Mouse (Mus musculus): ENCODE results near the gene Alpk1.

The Alpk1 gene

GRCm38 (mm10) chr3:127630190-127630589 lies 150.1 kb downstream of the Alpk1 start:
- DNase-seq (ENCODE audit: low spot score) = no peak

DNA sequence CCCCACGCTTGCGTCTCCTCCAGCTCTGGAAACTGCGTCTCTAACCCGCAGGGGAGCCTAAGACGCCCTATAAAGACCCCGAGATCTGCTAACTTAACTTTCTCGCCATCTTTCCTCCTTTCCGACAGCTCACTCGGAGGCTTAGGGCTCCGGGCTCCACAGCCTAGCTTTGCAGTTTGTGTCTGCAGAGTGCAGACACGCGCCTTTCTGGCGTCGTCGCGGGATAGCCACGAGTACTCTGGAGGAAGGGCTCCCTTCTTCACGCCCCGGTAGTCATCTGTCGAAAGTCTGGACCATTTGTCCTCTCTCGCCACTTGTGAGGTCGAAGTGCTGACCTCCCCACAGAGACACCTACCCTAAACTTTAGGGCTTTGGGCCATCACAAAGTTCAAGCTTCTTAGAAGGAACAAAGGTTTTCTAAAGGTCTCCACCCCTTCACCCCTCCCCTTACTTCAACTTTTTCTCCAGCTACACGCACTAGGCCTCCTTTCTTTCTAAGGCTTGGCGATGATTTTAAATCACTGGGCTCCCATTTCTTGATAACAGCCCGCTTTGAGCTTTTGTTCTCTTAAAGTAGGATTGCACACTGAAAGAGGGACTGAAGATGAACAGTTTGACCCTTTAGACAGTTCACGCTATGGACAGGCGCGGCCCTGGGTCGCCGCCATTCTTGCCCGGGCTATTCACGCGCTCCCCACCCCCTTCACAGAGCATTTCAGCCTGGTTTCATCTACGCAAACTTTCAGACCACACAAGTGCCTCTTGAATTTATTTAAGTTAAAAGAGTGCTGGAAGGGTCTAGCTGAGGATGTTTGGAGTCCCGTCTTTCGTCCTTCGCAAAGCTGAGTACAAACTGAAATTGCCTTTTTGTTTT lies 151.8 kb downstream of the Alpk1 start:
- peak; percentile 72 for DNase-seq (ENCODE audit: low spot score)

DNA sequence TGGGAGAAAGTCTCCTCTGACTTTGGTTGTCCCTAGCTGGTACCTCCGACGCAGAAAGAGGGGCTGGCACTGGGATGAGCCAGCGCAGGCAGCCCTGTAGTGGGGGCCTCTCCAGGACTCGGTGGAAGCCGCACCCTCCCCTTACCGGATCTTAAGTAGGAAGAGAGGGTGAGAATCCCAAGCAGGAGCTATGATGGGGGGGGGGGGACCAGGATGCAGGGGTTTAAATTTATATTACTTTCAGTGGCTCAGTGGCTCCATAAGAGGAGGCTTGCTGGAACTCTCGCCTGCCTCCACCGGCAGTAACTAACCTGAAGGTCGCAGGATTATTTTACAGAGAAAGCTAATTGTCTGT lies 152.4 kb downstream of the Alpk1 start:
- no peak for DNase-seq (ENCODE audit: low spot score)

DNA sequence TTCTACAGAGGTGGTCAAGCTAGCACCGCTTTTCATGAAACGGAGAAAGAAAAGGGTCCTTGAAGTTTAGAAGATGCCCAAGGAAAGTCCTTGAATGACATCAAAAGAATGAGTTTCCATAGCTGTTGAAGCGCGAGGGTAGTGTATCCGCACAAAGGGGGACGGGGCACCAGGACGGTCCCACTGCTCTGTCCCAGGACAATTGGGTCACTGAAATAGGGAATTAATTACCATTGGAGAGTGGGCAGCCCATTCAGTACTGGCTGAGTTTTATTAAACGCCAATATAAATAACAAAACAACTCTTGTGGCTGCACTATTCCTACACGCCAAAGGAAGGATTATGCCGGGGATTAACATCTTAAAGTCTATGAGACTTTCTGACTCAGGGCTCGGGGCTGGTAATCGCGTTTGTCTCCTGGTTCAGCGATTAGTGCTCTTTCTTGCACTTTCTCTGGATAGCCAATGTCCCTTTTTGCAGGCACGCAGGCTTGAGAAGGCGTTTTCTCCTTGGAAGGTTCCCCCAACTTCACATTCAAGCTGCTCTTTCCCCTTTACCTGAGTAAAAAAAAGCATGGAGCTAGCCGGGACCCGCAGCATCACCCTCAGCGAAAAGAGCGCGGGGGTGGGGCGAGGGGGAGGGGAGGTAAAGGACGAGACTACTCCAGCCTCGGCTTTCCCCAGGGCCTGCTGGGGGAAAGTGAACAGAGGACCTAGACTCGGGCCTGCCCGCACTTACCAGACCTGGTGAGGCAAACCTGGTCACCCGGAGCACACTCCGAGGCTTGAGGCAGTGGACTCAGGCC lies 153.0 kb downstream of the Alpk1 start:
- DNase-seq (ENCODE audit: low spot score) = peak; percentile 61

DNA sequence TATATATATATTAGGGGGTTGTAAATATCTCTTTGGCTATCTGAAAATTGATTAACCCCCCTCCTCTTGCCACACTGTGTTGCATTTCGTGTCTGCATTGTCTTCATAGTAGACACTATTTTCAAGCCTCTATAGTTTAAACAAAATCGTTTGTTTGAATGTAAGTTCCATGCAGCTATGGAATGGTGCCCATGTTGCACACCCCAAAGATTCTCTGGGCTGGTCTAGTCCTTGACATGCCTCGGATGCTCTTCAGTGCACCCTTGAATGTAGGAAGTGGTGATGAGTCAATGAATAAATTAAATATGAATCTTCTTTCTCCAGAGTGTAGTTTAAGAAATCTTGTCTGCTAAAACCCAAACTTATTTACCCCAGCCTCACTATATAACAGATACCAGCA lies 153.8 kb downstream of the Alpk1 start:
- no peak for DNase-seq (ENCODE audit: low spot score)

DNA sequence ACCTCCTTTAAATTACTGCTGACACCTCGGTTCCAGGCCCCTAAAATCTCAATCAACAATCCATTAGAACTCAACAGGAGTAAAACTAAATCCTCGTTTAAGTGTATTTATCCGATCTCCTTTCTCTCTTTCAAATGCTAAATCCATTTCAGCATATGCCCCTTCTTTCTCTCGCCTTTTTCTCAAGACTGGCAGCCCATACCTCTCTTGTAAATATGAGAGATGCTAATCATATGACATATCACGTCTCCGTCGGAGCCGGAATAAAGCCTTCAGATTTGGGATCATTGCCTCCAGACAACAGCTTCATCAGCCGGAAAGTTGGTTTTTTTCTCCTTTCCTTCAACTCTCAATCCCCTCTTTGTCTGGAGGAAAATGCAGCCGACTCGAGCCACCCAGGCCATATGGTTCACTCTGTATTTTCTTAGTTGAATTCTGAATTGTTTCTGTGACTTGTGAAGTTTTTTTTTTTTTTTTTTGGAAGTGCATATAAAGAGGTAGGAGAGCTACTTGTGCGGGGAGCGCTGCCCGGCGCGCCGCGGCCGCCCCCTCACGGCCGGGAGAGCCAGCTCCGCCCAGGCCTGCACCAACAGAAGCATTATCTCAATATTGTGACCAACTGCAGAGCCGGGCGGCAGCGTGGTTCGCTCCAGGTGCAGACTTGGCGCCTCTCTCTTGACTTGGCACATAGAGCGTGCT lies 154.5 kb downstream of the Alpk1 start:
- DNase-seq (ENCODE audit: low spot score) = peak; percentile 61

- peak; percentile 86 for DNase-seq (ENCODE audit: low spot score)
These were observed 155.0 kb downstream of the Alpk1 start for GRCm38 (mm10) chr3:127625296-127625695.
